Mouse (Mus musculus): Measurements from ENCODE around the gene Gdf9. TPM values are rescaled to one million over a fixed set of nuclear protein-coding genes. Genes with fewer than 3 reads are reported as not detected.

Gdf9 gene
- 0.45 and 0.58 TPM in 2 replicates for polyA plus RNA-seq (2015; fragmentation: Nextera tagmentation; extraction: Ambion mirVana)

DNA sequence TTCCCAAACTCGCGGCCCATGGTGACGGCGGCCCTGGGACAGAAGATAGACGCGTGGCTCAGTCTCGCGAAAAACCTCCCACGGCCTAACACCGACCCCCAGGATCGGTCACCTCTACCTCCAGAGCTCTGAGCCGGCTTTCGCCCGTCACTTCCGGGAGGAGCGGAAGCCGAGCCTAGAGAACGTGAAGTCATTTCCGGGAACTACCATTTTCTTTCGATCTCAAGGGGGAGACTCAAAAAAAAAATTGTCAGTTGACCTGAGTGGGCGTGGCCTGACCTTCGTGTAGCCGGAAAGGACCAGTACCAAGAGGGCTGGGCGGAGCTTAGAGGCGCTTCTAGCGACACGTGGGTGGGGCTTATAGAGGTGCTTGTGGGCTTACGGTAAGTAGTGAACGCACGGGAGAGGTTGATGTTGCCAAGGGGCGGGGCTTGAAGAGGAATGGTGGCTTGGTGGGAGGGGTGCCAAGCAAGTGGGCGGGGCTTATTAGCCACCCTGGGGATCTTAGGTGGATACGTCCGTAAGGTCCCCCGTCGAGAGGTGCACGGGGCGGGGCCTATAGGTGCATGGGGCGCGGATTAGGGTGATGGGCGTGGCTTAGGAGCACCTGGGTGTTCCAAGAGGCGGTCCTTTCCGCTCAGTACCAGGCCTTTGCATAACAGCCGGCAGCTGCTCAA is at the start of gene Gdf9, which contains the start of gene Uqcrq:
Gene Gdf9 (plus strand): TSS at position 354 of the 677 bp plus-strand sequence.
Gene Uqcrq (minus strand): TSS at position 162 of the 677 bp plus-strand sequence.

GRCm38 (mm10) chr11:53423036-53423435 is 7.8 kb upstream of the Gdf9 start, which contains the start of gene Leap2:
Gene Leap2, minus strand, starts transcription at chr11:53423170.

DNA sequence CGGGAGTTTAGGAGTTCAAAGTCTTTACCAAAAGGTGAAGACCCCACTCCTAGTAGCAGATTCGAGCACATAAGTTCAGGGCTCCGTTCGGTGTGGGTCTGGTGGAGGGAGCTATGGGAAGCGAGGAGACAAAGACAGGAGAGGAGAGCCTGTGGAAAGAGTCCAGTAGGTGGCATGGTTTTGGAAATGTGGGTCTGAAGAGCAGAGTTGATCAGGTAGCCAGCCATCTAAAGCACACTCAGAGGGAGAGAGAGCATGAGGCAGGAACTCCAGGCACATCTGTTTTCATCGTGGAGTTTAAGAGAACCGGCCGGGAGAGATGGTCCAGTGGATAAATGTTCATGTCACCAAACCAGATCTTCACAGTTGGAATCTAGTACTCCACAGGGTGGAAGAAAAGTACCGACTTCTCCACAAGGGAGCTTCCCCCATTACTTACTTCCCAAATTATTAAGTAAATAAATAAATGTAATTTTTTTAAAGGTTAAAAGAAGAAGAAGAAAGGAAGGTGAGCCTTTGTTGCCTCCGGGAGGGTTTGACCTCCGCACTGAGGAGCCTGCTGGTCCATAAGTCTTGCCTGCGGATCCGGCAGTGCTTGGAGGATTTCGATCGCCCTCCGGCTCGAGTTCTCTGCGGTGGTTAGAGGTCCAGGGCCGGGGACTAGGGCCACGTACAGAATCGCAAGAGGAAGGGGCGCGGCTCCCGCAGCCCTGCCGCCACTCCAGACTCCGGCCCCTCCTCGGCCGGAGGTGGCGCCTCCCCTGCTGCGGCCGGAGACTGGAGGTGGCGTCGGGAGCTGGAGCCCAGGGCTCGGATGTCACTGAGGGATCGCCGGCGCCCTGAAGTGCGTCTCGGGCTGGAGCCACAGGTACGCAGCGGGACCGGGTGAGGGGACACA is 25.9 kb downstream of the Gdf9 start, which contains the start of the genes Gm10447 and Shroom1:
Gene Gm10447 (minus strand): TSS at position 637 of the 898 bp plus-strand sequence.
Gene Shroom1 (plus strand): TSS at position 732 of the 898 bp plus-strand sequence.

DNA sequence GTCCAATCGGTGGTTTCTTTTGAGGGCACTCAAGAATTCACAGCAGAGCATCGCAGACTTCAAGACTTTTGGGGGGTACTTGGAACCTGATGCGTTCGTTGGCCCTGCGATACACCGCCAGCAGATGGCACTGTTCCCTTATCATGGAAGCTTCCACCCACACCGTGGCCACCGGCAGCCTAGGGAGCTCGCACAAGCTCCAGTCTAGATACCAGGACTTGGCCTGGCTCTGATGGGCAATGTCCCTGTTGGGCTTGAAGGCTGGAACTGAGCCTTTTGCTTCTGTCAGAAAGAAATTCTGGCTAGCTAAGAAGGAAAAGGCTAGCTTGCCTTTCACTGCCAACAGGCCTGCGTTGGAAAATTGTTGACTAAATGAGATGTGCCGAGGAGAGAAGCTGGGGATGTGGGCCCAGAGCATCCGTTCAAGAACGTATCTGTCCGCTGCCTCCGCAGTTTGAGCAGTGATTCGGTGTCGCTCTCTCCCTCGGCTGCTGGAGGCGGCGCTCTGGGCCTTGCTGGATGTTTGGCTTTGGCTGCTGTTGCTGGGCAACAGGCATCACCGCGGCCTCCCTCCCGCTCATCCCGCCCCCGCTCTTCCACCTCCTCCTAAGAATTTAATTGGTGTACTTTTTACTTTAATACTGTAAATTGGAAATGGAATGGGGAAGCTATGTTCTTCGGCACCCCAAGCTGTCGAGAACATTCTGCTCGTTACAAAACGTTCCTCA is 39.3 kb downstream of the Gdf9 start, which contains the start of gene Gm9837:
Gene Gm9837 (minus strand): TSS at position 512 of the 728 bp plus-strand sequence.

GRCm38 (mm10) chr11:53479783-53480301 is 49.0 kb downstream of the Gdf9 start, which contains the start of the genes Gm9945 and Sowaha:
Gene Gm9945, plus strand, starts transcription at chr11:53480166.
Gene Sowaha, minus strand, starts transcription at chr11:53480274.

Other genes with a start within 250 kb of the Gdf9 start
- gene Hspa4, start 130.6 kb upstream of the Gdf9 start, polyA plus RNA-seq (2015; fragmentation: Nextera tagmentation; extraction: Ambion mirVana): 57.7 TPM in 2 replicates
- gene Zcchc10, start 106.3 kb upstream of the Gdf9 start, polyA plus RNA-seq (2015; fragmentation: Nextera tagmentation; extraction: Ambion mirVana): 16.6 and 17.1 TPM in 2 replicates
- gene Aff4, start 80.2 kb upstream of the Gdf9 start, polyA plus RNA-seq (2015; fragmentation: Nextera tagmentation; extraction: Ambion mirVana): 13.4 and 17.5 TPM in 2 replicates
- 0.27 TPM in 1 of 2 replicates, not detected in the other for gene Leap2, start 7.9 kb upstream of the Gdf9 start, polyA plus RNA-seq (2015; fragmentation: Nextera tagmentation; extraction: Ambion mirVana)
- gene Uqcrq, start 192 bp upstream of the Gdf9 start, polyA plus RNA-seq (2015; fragmentation: Nextera tagmentation; extraction: Ambion mirVana): 515 and 595 TPM in 2 replicates
- gene Gm10447, start 26.1 kb downstream of the Gdf9 start, polyA plus RNA-seq (2015; fragmentation: Nextera tagmentation; extraction: Ambion mirVana): not detected in 2 replicates
- 0.13 and 0.22 TPM in 2 replicates for gene Shroom1, start 26.2 kb downstream of the Gdf9 start, polyA plus RNA-seq (2015; fragmentation: Nextera tagmentation; extraction: Ambion mirVana)
- not detected in 2 replicates for gene Gm9837, start 39.5 kb downstream of the Gdf9 start, polyA plus RNA-seq (2015; fragmentation: Nextera tagmentation; extraction: Ambion mirVana)
- 0.87 and 1.1 TPM in 2 replicates for gene Gm9945, start 49.1 kb downstream of the Gdf9 start, polyA plus RNA-seq (2015; fragmentation: Nextera tagmentation; extraction: Ambion mirVana)
- gene Sowaha, start 49.3 kb downstream of the Gdf9 start, polyA plus RNA-seq (2015; fragmentation: Nextera tagmentation; extraction: Ambion mirVana): 15.1 and 15.2 TPM in 2 replicates
- gene Sept8, start 88.2 kb downstream of the Gdf9 start, polyA plus RNA-seq (2015; fragmentation: Nextera tagmentation; extraction: Ambion mirVana): 27.8 and 29.4 TPM in 2 replicates
- 18.1 and 19.0 TPM in 2 replicates for gene Kif3a, start 136.4 kb downstream of the Gdf9 start, polyA plus RNA-seq (2015; fragmentation: Nextera tagmentation; extraction: Ambion mirVana)
- gene Il4, start 187.6 kb downstream of the Gdf9 start, polyA plus RNA-seq (2015; fragmentation: Nextera tagmentation; extraction: Ambion mirVana): 2.4 and 3.7 TPM in 2 replicates
- not detected in 2 replicates for gene Il13, start 203.7 kb downstream of the Gdf9 start, polyA plus RNA-seq (2015; fragmentation: Nextera tagmentation; extraction: Ambion mirVana)

Data from spleen, postnatal 0 days (tissue).